Mouse (Mus musculus) lung, adult 2 months (tissue): ENCODE measurements around the gene Prpf39. TPM values are rescaled to one million over a fixed set of nuclear protein-coding genes. Genes with fewer than 3 reads are reported as not detected.

ENCODE experiments used
- DNase-seq: peaks from one replicate; pipeline ENCODE4 v3.0.0; 2022
- H3K4me1 ChIP-seq: fragments of 200-500 bp; 2 replicates; pipeline ENCODE4 v1.6.1; 2011; ENCODE audit warnings: low read length; ENCODE audit not compliant: control insufficient read depth, insufficient read depth
- H3K4me3 ChIP-seq: fragments of 200-500 bp; replicated peaks from 2 replicates; pipeline ENCODE3; 2011; ENCODE audit warnings: low read depth, mild to moderate bottlenecking, control low read depth, low read length; ENCODE audit errors: extremely low read depth
- CTCF ChIP-seq: fragments of 200-500 bp; IDR thresholded peaks from 2 replicates; pipeline ENCODE4 v1.5.1; 2011; ENCODE audit warnings: mild to moderate bottlenecking, low read length, control low read depth; ENCODE audit not compliant: insufficient read depth
- POLR2A ChIP-seq: fragments of 200-500 bp; IDR thresholded peaks from 2 replicates; pipeline ENCODE4 v1.6.1; 2011; ENCODE audit warnings: low read depth, mild to moderate bottlenecking, control low read depth, low read length, borderline replicate concordance; ENCODE audit errors: extremely low read depth
- WGBS: fragments of 180-500 bp; shearing (Covaris S2); methylation state at CpG from one replicate; pipeline ENCODE4 v1.1.7; 2018; 5-methylcytosine and 5-hydroxymethylcytosine counted together
- polyA plus RNA-seq: library from polyadenylated mRNA; depleted of rRNA; stranded (reverse); fragments of >200 nt; gene quantifications from 2 replicates; pipeline ENCODE4 v1.2.3, GENCODE M21; 2012; rRNA removed

The Prpf39 gene
- polyA plus RNA-seq, result 8.5 and 13.2 TPM in 2 replicates

- no peak for TF ChIP-seq CTCF
- TF ChIP-seq POLR2A, result peak; percentile 92
- peaks cover 7% of the 10 kb centered on the region for H3K4me1 ChIP-seq
- WGBS, result under 1% methylated on average over 65 of the region's 65 CpGs
- peak within 1 kb of the TSS; percentile 95 for H3K4me3 ChIP-seq
- peak; percentile 92 for DNase-seq
Observed at GRCm38 (mm10) chr12:65036190-65036870, at the start of gene Prpf39. Prpf39 (plus strand) TSS chr12:65036333.

DNA sequence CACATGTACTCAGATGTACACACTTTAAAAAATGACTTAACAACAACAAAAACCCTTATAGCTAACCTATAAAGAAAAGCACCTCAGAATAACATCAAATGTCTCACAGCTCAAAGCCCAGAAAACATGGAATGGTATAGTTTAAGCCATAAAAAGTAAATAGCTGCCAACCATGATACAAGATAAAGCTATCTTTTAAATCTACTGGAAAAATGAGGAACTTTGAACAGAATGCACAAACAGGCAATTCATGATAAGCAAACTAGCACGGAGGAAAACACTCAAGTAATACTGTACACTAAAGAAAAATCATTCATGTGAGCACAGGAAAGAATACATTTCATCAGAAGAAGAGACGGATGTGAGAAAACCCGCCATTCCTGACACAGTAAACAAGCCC, 28.4 kb upstream of the Prpf39 start:
- TF ChIP-seq POLR2A (no peak), CTCF (no peak)
- 84% methylated on average over 3 of the region's 3 CpGs for WGBS
- H3K4me1 ChIP-seq, result no peaks in the 10 kb centered on the region
- no peak overlapping the region for H3K4me3 ChIP-seq
- no peak for DNase-seq

GRCm38 (mm10) chr12:65022842-65023241, 13.3 kb upstream of the Prpf39 start:
- 98% methylated on average over 6 of the region's 6 CpGs for WGBS
- TF ChIP-seq CTCF, result no peak
- no peak for TF ChIP-seq POLR2A
- Histone ChIP-seq H3K4me3 (no peak overlapping the region), H3K4me1 (no peaks in the 10 kb centered on the region)
- no peak for DNase-seq

- Histone ChIP-seq H3K4me1 (peaks cover 7% of the 10 kb centered on the region), H3K4me3 (peak overlapping the region; percentile 95)
- DNase-seq, result no peak
- no peak for TF ChIP-seq CTCF
- no peak for TF ChIP-seq POLR2A
- WGBS, result 40% methylated on average over 8 of the region's 8 CpGs
Observed at GRCm38 (mm10) chr12:65035839-65036189, 319 bp upstream of the Prpf39 start.

DNA sequence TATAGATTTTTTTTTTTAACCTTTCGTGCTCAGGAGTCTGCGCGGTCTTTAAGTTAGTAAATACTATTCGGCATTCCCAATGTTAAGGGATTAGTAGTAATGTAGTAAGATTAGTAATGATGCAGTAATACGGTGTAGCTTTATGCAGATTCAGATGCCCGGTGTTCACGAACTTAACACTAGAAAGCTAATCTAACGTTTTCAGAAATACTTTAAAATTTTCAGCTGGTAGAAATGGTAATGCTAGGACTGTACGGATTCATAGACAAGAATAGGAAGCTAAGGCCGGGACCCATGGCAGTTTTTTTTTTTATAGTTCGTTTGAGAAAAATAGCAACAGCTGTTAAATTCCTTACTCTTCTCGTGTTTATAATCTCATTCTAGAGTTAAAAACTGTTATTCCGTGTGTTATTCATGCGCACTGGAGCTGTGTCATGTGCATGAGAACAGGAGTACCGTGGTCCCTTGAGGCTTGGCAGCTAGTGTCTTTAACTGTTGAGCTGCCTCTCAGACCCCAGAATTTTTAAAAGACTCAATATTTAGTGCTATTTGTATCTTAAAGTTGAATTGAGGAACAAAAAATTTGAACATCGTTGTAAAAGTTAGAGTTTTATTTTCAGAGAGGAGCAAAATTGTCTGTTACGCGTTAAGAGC, 886 bp downstream of the Prpf39 start:
- Histone ChIP-seq H3K4me3 (peak overlapping the region; percentile 95), H3K4me1 (peaks cover 7% of the 10 kb centered on the region)
- no peak for DNase-seq
- WGBS, result 6% methylated on average over 18 of the region's 18 CpGs
- TF ChIP-seq CTCF (no peak), POLR2A (no peak)

DNA sequence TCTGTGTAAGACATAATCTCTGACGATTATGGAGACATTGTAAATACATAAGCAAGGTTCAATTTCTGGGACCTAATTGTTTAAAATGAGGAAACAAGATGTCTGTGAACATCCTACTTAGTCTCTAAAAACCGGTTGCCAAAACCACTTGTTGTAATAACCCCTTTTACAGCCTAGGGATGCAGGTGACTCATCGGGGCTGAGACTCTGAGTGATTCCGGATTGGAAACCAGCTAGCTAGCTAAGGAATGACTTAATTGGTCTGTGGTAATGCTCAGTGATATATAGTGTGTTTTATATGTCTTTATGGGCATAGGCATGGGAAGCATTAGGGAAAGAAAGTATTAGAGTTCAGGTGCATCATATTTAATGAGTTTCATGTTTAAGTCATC, 1.4 kb downstream of the Prpf39 start:
- H3K4me3 ChIP-seq, result peak overlapping the region; percentile 19

GRCm38 (mm10) chr12:65048799-65049198, 12.7 kb downstream of the Prpf39 start:
- no peaks in the 10 kb centered on the region for H3K4me1 ChIP-seq
- H3K4me3 ChIP-seq, result no peak overlapping the region
- TF ChIP-seq CTCF, result no peak
- TF ChIP-seq POLR2A, result no peak

More for the DNA sequence above, 1.4 kb downstream of the Prpf39 start:
- TF ChIP-seq POLR2A (no peak), CTCF (no peak)
- WGBS, result 9% methylated on average over 4 of the region's 4 CpGs
- no peak for DNase-seq
- H3K4me1 ChIP-seq, result peaks cover 7% of the 10 kb centered on the region

GRCm38 (mm10) chr12:65058203-65058602, 22.1 kb downstream of the Prpf39 start:
- TF ChIP-seq CTCF (no peak), POLR2A (no peak)
- 77% methylated on average over 2 of the region's 2 CpGs for WGBS
- Histone ChIP-seq H3K4me1 (no peaks in the 10 kb centered on the region), H3K4me3 (no peak overlapping the region)
- no peak for DNase-seq

More at GRCm38 (mm10) chr12:65048799-65049198, 12.7 kb downstream of the Prpf39 start:
- DNase-seq, result no peak

DNA sequence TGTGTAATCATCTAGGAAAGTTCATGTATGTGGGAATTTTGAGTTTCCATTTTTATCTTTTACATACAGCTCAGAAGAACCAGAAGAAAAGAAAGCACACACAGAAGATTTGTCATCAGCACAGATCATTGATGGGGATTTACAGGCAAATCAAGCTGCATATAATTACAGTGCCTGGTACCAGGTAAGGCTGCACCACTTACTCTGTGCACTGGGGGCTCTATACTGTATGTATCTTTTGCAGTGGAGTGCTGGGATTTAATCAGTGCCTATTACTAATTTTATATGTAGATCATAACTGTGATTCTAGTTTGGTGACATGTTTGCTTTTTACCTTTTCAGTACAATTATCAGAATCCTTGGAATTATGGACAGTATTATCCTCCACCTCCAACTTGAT, 24.9 kb downstream of the Prpf39 start:
- no peaks in the 10 kb centered on the region for H3K4me1 ChIP-seq
- TF ChIP-seq CTCF (no peak), POLR2A (no peak)
- H3K4me3 ChIP-seq, result no peak overlapping the region
- DNase-seq, result no peak

GRCm38 (mm10) chr12:65065241-65065640, 29.1 kb downstream of the Prpf39 start:
- DNase-seq, result no peak
- no peak for TF ChIP-seq POLR2A
- no peak for TF ChIP-seq CTCF
- H3K4me3 ChIP-seq, result no peak overlapping the region
- no peaks in the 10 kb centered on the region for H3K4me1 ChIP-seq
- WGBS, result 39% methylated on average over 2 of the region's 2 CpGs
